Mouse (Mus musculus) lung, postnatal 0 days (tissue): ENCODE data around the gene Gm30083.

ENCODE experiments used
- CTCF ChIP-seq: IDR thresholded peaks from 2 replicates; pipeline ENCODE4 v1.5.1; 2016; ENCODE audit warnings: antibody characterized with exemption, mild to moderate bottlenecking
- EP300 ChIP-seq: IDR thresholded peaks from 2 replicates; pipeline ENCODE4 v1.6.1; 2016; ENCODE audit warnings: antibody characterized with exemption, mild to moderate bottlenecking, control low read depth

- TF ChIP-seq CTCF (no peak), EP300 (no peak)
These were observed 21.3 kb downstream of the Gm30083 start for GRCm38 (mm10) chr14:33993521-33994289.
